Comparison of ENCODE assay signal across 9 mouse cellular contexts in the genomic region with DNA sequence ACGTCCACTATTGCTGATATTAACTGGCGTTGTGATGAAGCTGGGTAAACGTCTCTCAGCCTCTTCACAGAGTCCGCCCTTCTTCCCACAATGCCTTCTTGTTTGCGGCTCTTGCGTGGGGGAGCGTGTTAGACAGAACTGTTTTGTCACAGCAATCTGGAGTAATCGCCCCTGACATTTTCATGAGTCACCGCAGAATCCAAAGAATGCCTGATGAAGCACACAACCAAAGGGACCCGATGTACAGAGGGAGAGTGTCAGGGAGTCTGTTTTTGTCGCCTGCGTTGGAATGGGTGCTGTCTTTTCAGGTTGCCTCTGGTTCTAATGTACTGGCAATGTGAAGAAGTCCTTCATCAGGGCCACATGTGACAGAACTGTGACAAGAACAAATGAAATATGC.
DNase-seq lines count a peak whose midpoint lies in the region; ATAC-seq and TF ChIP-seq lines count a peak whose summit lies in the region.
"Had no signal": no experiment of that assay in that cellular context is flagged by ENCODE, and none has a peak within 500 bp of the region (broad histone marks: within the 10 kb centered on the region; RNA-seq: fewer than 3 reads in every experiment).

No protein-coding gene starts in this region.

- H3K9ac ChIP-seq in heart, postnatal 0 days (replicated peaks; ENCODE audit: low read depth, low read length): no peak overlapping the region

- peak; percentile 34 for DNase-seq in heart, postnatal 0 days (ENCODE audit: low spot score)
- no peak for DNase-seq in heart, adult 11 months
- DNase-seq in right cerebral cortex, adult 18-20 months: peak; percentile 86
- DNase-seq in right cerebral cortex, postnatal 14 days: no peak
- peak; percentile 21 for DNase-seq in heart, postnatal 4 days
- no peak for DNase-seq in yolk sac, embryonic 10.5 days (ENCODE audit: low spot score)
- DNase-seq in embryo, embryonic 9.5 days (ENCODE audit: extremely low spot score): no peak
- DNase-seq in lung, postnatal 36 days: no peak

- H3K9me3 ChIP-seq in heart, postnatal 0 days (replicated peaks; ENCODE audit: control insufficient read depth, low read length): no peaks in the 10 kb centered on the region

- peak overlapping the region; percentile 63 for H3K27ac ChIP-seq in heart, postnatal 0 days (ENCODE audit: low read depth)
- H3K27ac ChIP-seq: macrophage had no signal

- peak; percentile 65; the same call in 1 of the 2 replicates for ATAC-seq in heart, postnatal 0 days (ENCODE audit: insufficient read depth, low read depth)

- no peak for TF ChIP-seq EP300 in heart, postnatal 0 days (IDR thresholded peaks at IDR 0.05; ENCODE audit: low read depth)

- peaks cover 16% of the 10 kb centered on the region for H3K4me1 ChIP-seq in heart, postnatal 0 days (ENCODE audit: control insufficient read depth, insufficient read depth)

- peak overlapping the region; percentile 28; the same call in 1 of the 2 replicates for H3K4me2 ChIP-seq in heart, postnatal 0 days (ENCODE audit: low read depth, low read length)

- TF ChIP-seq CTCF in heart, postnatal 0 days (IDR thresholded peaks at IDR 0.05; ENCODE audit: low read depth): no peak

- no peaks in the 10 kb centered on the region for H3K36me3 ChIP-seq in heart, postnatal 0 days (replicated peaks; ENCODE audit: control insufficient read depth, insufficient read depth, low read length)

- H3K27me3 ChIP-seq in heart, postnatal 0 days (ENCODE audit: control insufficient read depth, insufficient read depth, low read length): no peaks in the 10 kb centered on the region

- 32% methylated on average over 12 of the region's 12 CpGs for WGBS in heart, postnatal 0 days

- no peak overlapping the region for H3K4me3 ChIP-seq in heart, postnatal 0 days (ENCODE audit: low read depth, low read length)

Comparison
In these comparisons a context has a peak if more than half of its experiments do, and no peak if none do; other contexts are left out.
1. DNase-seq: peak in heart, postnatal 0 days (single experiment), right cerebral cortex, adult 18-20 months (single experiment) and heart, postnatal 4 days (single experiment); none in heart, adult 11 months (single experiment), right cerebral cortex, postnatal 14 days (single experiment), yolk sac, embryonic 10.5 days (single experiment), embryo, embryonic 9.5 days (single experiment) and lung, postnatal 36 days (single experiment).